Mouse (Mus musculus): Measurements from ENCODE around the gene Cpm. TPM values are rescaled to one million over a fixed set of nuclear protein-coding genes. Genes with fewer than 3 reads are reported as not detected.

Cpm gene
- polyA plus RNA-seq, 1 experiment, result 6.7 TPM

- Histone ChIP-seq H3K27me3 (ENCODE audit: control insufficient read depth, insufficient read depth, low read length, poor library complexity, severe bottlenecking) (no peaks in the 10 kb centered on the region), H3K36me3 (ENCODE audit: control insufficient read depth, insufficient read depth, low read length, poor library complexity, severe bottlenecking) (no peaks in the 10 kb centered on the region), H3K9me3 (replicated peaks; ENCODE audit: control insufficient read depth, insufficient read depth, low read length, poor library complexity, severe bottlenecking) (no peaks in the 10 kb centered on the region), H3K4me1 (ENCODE audit: control insufficient read depth, insufficient read depth, low read length) (no peaks in the 10 kb centered on the region), H3K27ac (ENCODE audit: insufficient read depth, low read length) (no peak overlapping the region), H3K4me3 (ENCODE audit: low read depth, low read length) (no peak overlapping the region), H3K9ac (ENCODE audit: low read depth, poor library complexity, severe bottlenecking) (no peak overlapping the region)
- TF ChIP-seq EP300 (IDR thresholded peaks at IDR 0.05; ENCODE audit: insufficient read depth, low read depth, low read length), result no peak
- no peak for TF ChIP-seq POLR2A (IDR thresholded peaks at IDR 0.05; ENCODE audit: insufficient read depth, low read length)
- no peak for TF ChIP-seq CTCF (IDR thresholded peaks at IDR 0.05; ENCODE audit: low read depth, low read length)
Observed at GRCm38 (mm10) chr10:117650042-117650655, 20.8 kb downstream of the Cpm start.

GRCm38 (mm10) chr10:117650725-117651124, 21.4 kb downstream of the Cpm start:
- Histone ChIP-seq H3K27ac (ENCODE audit: insufficient read depth, low read length) (no peak overlapping the region), H3K9me3 (replicated peaks; ENCODE audit: control insufficient read depth, insufficient read depth, low read length, poor library complexity, severe bottlenecking) (no peaks in the 10 kb centered on the region), H3K9ac (ENCODE audit: low read depth, poor library complexity, severe bottlenecking) (no peak overlapping the region), H3K27me3 (ENCODE audit: control insufficient read depth, insufficient read depth, low read length, poor library complexity, severe bottlenecking) (no peaks in the 10 kb centered on the region), H3K4me1 (ENCODE audit: control insufficient read depth, insufficient read depth, low read length) (no peaks in the 10 kb centered on the region), H3K36me3 (ENCODE audit: control insufficient read depth, insufficient read depth, low read length, poor library complexity, severe bottlenecking) (no peaks in the 10 kb centered on the region), H3K4me3 (ENCODE audit: low read depth, low read length) (no peak overlapping the region)
- 0 out of 2 replicates have a peak, but pooled peaks have one; percentile 45 for TF ChIP-seq EP300 (IDR thresholded peaks at IDR 0.05; ENCODE audit: insufficient read depth, low read depth, low read length)
- no peak for TF ChIP-seq CTCF (IDR thresholded peaks at IDR 0.05; ENCODE audit: low read depth, low read length)
- TF ChIP-seq POLR2A (IDR thresholded peaks at IDR 0.05; ENCODE audit: insufficient read depth, low read length), result no peak

GRCm38 (mm10) chr10:117651587-117652377, 22.5 kb downstream of the Cpm start:
- TF ChIP-seq POLR2A (IDR thresholded peaks at IDR 0.05; ENCODE audit: insufficient read depth, low read length), result no peak
- TF ChIP-seq EP300 (IDR thresholded peaks at IDR 0.05; ENCODE audit: insufficient read depth, low read depth, low read length), result no peak
- TF ChIP-seq CTCF (IDR thresholded peaks at IDR 0.05; ENCODE audit: low read depth, low read length), result no peak
- H3K27me3 ChIP-seq (ENCODE audit: control insufficient read depth, insufficient read depth, low read length, poor library complexity, severe bottlenecking), result no peaks in the 10 kb centered on the region
- no peaks in the 10 kb centered on the region for H3K9me3 ChIP-seq (replicated peaks; ENCODE audit: control insufficient read depth, insufficient read depth, low read length, poor library complexity, severe bottlenecking)
- H3K36me3 ChIP-seq (ENCODE audit: control insufficient read depth, insufficient read depth, low read length, poor library complexity, severe bottlenecking), result no peaks in the 10 kb centered on the region
- H3K27ac ChIP-seq (ENCODE audit: insufficient read depth, low read length), result no peak overlapping the region
- H3K9ac ChIP-seq (ENCODE audit: low read depth, poor library complexity, severe bottlenecking), result no peak overlapping the region
- no peak overlapping the region for H3K4me3 ChIP-seq (ENCODE audit: low read depth, low read length)
- no peaks in the 10 kb centered on the region for H3K4me1 ChIP-seq (ENCODE audit: control insufficient read depth, insufficient read depth, low read length)

GRCm38 (mm10) chr10:117652378-117652774, 23.1 kb downstream of the Cpm start:
- Histone ChIP-seq H3K9ac (ENCODE audit: low read depth, poor library complexity, severe bottlenecking) (no peak overlapping the region), H3K4me3 (ENCODE audit: low read depth, low read length) (no peak overlapping the region), H3K4me1 (ENCODE audit: control insufficient read depth, insufficient read depth, low read length) (no peaks in the 10 kb centered on the region), H3K9me3 (replicated peaks; ENCODE audit: control insufficient read depth, insufficient read depth, low read length, poor library complexity, severe bottlenecking) (no peaks in the 10 kb centered on the region), H3K36me3 (ENCODE audit: control insufficient read depth, insufficient read depth, low read length, poor library complexity, severe bottlenecking) (no peaks in the 10 kb centered on the region), H3K27ac (ENCODE audit: insufficient read depth, low read length) (no peak overlapping the region), H3K27me3 (ENCODE audit: control insufficient read depth, insufficient read depth, low read length, poor library complexity, severe bottlenecking) (no peaks in the 10 kb centered on the region)
- TF ChIP-seq CTCF (IDR thresholded peaks at IDR 0.05; ENCODE audit: low read depth, low read length) (no peak), POLR2A (IDR thresholded peaks at IDR 0.05; ENCODE audit: insufficient read depth, low read length) (no peak), EP300 (IDR thresholded peaks at IDR 0.05; ENCODE audit: insufficient read depth, low read depth, low read length) (no peak)

GRCm38 (mm10) chr10:117652930-117653778, 23.9 kb downstream of the Cpm start:
- no peak for TF ChIP-seq CTCF (IDR thresholded peaks at IDR 0.05; ENCODE audit: low read depth, low read length)
- no peaks in the 10 kb centered on the region for H3K9me3 ChIP-seq (replicated peaks; ENCODE audit: control insufficient read depth, insufficient read depth, low read length, poor library complexity, severe bottlenecking)

More at GRCm38 (mm10) chr10:117652930-117653778, 23.9 kb downstream of the Cpm start:
- no peak overlapping the region for H3K27ac ChIP-seq (ENCODE audit: insufficient read depth, low read length)
- H3K27me3 ChIP-seq (ENCODE audit: control insufficient read depth, insufficient read depth, low read length, poor library complexity, severe bottlenecking), result no peaks in the 10 kb centered on the region
- no peaks in the 10 kb centered on the region for H3K4me1 ChIP-seq (ENCODE audit: control insufficient read depth, insufficient read depth, low read length)
- no peaks in the 10 kb centered on the region for H3K36me3 ChIP-seq (ENCODE audit: control insufficient read depth, insufficient read depth, low read length, poor library complexity, severe bottlenecking)
- H3K4me3 ChIP-seq (ENCODE audit: low read depth, low read length), result no peak overlapping the region
- no peak overlapping the region for H3K9ac ChIP-seq (ENCODE audit: low read depth, poor library complexity, severe bottlenecking)

Measured in ES-Bruce4 (cell line).